ENCODE assay signal across 12 mouse cellular contexts in genomic region chr4:47807877-47808276, GRCm38 (mm10).
DNase-seq lines count a peak whose midpoint lies in the region; ATAC-seq lines count a peak whose summit lies in the region.
"Had no signal": no experiment of that assay in that cellular context is flagged by ENCODE, and none has a peak within 500 bp of the region (broad histone marks: within the 10 kb centered on the region; RNA-seq: fewer than 3 reads in every experiment).

No protein-coding gene starts in this region.

- no peak for DNase-seq in forebrain, embryonic 10.5 days (ENCODE audit: extremely low spot score, low spot score)
- peak; percentile 12 for DNase-seq in layer of hippocampus, adult 9-11 months
- DNase-seq in layer of hippocampus, postnatal 36 days: no peak
- peak; percentile 35 to 46 for DNase-seq in cerebellum, adult 18-20 months
- DNase-seq in embryo, embryonic 9.5 days (ENCODE audit: extremely low spot score): peak; percentile 4
- DNase-seq in urinary bladder, postnatal 14 days (ENCODE audit: low spot score): no peak
- DNase-seq in kidney, adult 18-20 months: no peak
- DNase-seq: gastrocnemius, adult 2 months had no signal

- H3K9me3 ChIP-seq in forebrain, embryonic 13.5 days (replicated peaks): no peaks in the 10 kb centered on the region
- no peaks in the 10 kb centered on the region for H3K9me3 ChIP-seq in forebrain, embryonic 10.5 days
- H3K9me3 ChIP-seq: G1E; limb, embryonic 10.5 days; liver, embryonic 15.5 days had no signal

- H3K4me2 ChIP-seq in forebrain, embryonic 13.5 days: no peak overlapping the region
- H3K4me2 ChIP-seq: liver, embryonic 15.5 days had no signal

- WGBS in forebrain, embryonic 13.5 days: 4% methylated on average over 3 of the region's 3 CpGs
- WGBS in forebrain, embryonic 10.5 days: 8% methylated on average over 3 of the region's 3 CpGs

- no peak overlapping the region for H3K4me3 ChIP-seq in forebrain, embryonic 13.5 days
- no peak overlapping the region for H3K4me3 ChIP-seq in forebrain, embryonic 10.5 days
- H3K4me3 ChIP-seq: gastrocnemius, adult 2 months; limb, embryonic 10.5 days; liver, embryonic 15.5 days had no signal

- peak; percentile 36; the same call in 1 of the 2 replicates for ATAC-seq in forebrain, embryonic 13.5 days

- no peaks in the 10 kb centered on the region for H3K27me3 ChIP-seq in forebrain, embryonic 13.5 days
- H3K27me3 ChIP-seq in forebrain, embryonic 10.5 days (ENCODE audit: poor library complexity, severe bottlenecking): no peaks in the 10 kb centered on the region
- H3K27me3 ChIP-seq: liver, embryonic 15.5 days had no signal

- H3K36me3 ChIP-seq in forebrain, embryonic 13.5 days (ENCODE audit: poor library complexity, severe bottlenecking): no peaks in the 10 kb centered on the region
- no peaks in the 10 kb centered on the region for H3K36me3 ChIP-seq in forebrain, embryonic 10.5 days (replicated peaks)
- H3K36me3 ChIP-seq: G1E; limb, embryonic 10.5 days; liver, embryonic 15.5 days had no signal

- H3K4me1 ChIP-seq in forebrain, embryonic 13.5 days: no peaks in the 10 kb centered on the region
- peaks cover 3% of the 10 kb centered on the region; the same call in 1 of the 2 replicates for H3K4me1 ChIP-seq in forebrain, embryonic 10.5 days
- H3K4me1 ChIP-seq: limb, embryonic 10.5 days; liver, embryonic 15.5 days had no signal

- no peak overlapping the region for H3K9ac ChIP-seq in forebrain, embryonic 13.5 days
- H3K9ac ChIP-seq: liver, embryonic 15.5 days had no signal

- no peak overlapping the region for H3K27ac ChIP-seq in forebrain, embryonic 13.5 days
- H3K27ac ChIP-seq in forebrain, embryonic 10.5 days: no peak overlapping the region
- H3K27ac ChIP-seq: gastrocnemius, adult 2 months; limb, embryonic 10.5 days; liver, embryonic 15.5 days had no signal

Comparison
In these comparisons a context has a peak if more than half of its experiments do, and no peak if none do; other contexts are left out.
1. DNase-seq: peak in layer of hippocampus, adult 9-11 months (single experiment), cerebellum, adult 18-20 months (2 of 2) and embryo, embryonic 9.5 days (single experiment); none in forebrain, embryonic 10.5 days (single experiment), layer of hippocampus, postnatal 36 days (0 of 2), urinary bladder, postnatal 14 days (single experiment) and kidney, adult 18-20 months (single experiment).